Mouse (Mus musculus) intestine, embryonic 16.5 days (tissue): ENCODE data around the gene Rras2. TPM values are rescaled to one million over a fixed set of nuclear protein-coding genes. Genes with fewer than 3 reads are reported as not detected.

Source experiments
- ATAC-seq: fragments of 200-750 bp; cut with Nextera tagmentation; 2 replicates; pipeline ENCODE4 v1.8.0; 2017; ENCODE audit warnings: moderate TSS enrichment, moderate library complexity
- H3K27ac ChIP-seq: fragments of 300-500 bp; sonication (generic); 2 replicates; pipeline ENCODE4 v1.5.1; 2014; ENCODE audit warnings: mild to moderate bottlenecking, low read length
- H3K27me3 ChIP-seq: fragments of 300-500 bp; sonication (generic); replicated peaks from 2 replicates; pipeline ENCODE4 v1.6.1; 2014; ENCODE audit warnings: low read length, control low read depth, mixed read lengths; ENCODE audit not compliant: control insufficient read depth, insufficient read depth
- H3K36me3 ChIP-seq: fragments of 300-500 bp; sonication (generic); 2 replicates; pipeline ENCODE4 v1.6.1; 2014; ENCODE audit warnings: low read length, control low read depth; ENCODE audit not compliant: control insufficient read depth, insufficient read depth
- H3K4me1 ChIP-seq: fragments of 300-500 bp; sonication (generic); 2 replicates; pipeline ENCODE4 v1.6.1; 2014; ENCODE audit warnings: low read length, control low read depth, mixed read lengths; ENCODE audit not compliant: control insufficient read depth, insufficient read depth
- H3K4me2 ChIP-seq: fragments of 300-500 bp; sonication (generic); 2 replicates; pipeline ENCODE4 v1.6.1; 2014; ENCODE audit warnings: low read depth, low read length, control low read depth
- H3K4me3 ChIP-seq: fragments of 300-500 bp; sonication (generic); 2 replicates; pipeline ENCODE4 v1.5.1; 2014; ENCODE audit warnings: mild to moderate bottlenecking, low read length
- H3K9ac ChIP-seq: fragments of 300-500 bp; sonication (generic); 2 replicates; pipeline ENCODE4 v1.6.1; 2014; ENCODE audit warnings: low read depth, low read length
- H3K9me3 ChIP-seq: fragments of 300-500 bp; sonication (generic); 2 replicates; pipeline ENCODE4 v1.6.1; 2016; ENCODE audit warnings: low read length, control low read depth; ENCODE audit not compliant: control insufficient read depth
- WGBS: fragments of 180-500 bp; shearing (Covaris S2); extraction: QIAGEN DNeasy Blood & Tissue Kit; methylation state at CpG from one replicate; pipeline ENCODE4 v1.1.7; 2014; 5-methylcytosine and 5-hydroxymethylcytosine counted together
- polyA plus RNA-seq: library from polyadenylated mRNA; unstranded; fragments of >200 nt; fragmentation: Nextera tagmentation; extraction: Ambion mirVana; gene quantifications from 2 replicates; pipeline ENCODE4 v1.2.1, GENCODE M21; 2015

Rras2 gene
- polyA plus RNA-seq, 1 experiment from 2014 or later, result 20.6 TPM

- no peaks in the 10 kb centered on the region for H3K36me3 ChIP-seq
- no peak for ATAC-seq
Observed at GRCm38 (mm10) chr7:114083088-114083487, 34.5 kb downstream of the Rras2 start.

GRCm38 (mm10) chr7:114081633-114082420 lies 35.8 kb downstream of the Rras2 start:
- no peak for ATAC-seq
- Histone ChIP-seq H3K27ac (no peak overlapping the region), H3K4me1 (peaks cover 10% of the 10 kb centered on the region), H3K36me3 (no peaks in the 10 kb centered on the region), H3K27me3 (no peaks in the 10 kb centered on the region), H3K4me2 (no peak overlapping the region), H3K9me3 (no peaks in the 10 kb centered on the region), H3K4me3 (no peak overlapping the region), H3K9ac (no peak overlapping the region)
- 76% methylated on average over 21 of the region's 21 CpGs for WGBS

More at GRCm38 (mm10) chr7:114083088-114083487, 34.5 kb downstream of the Rras2 start:
- peaks cover 21% of the 10 kb centered on the region for H3K4me1 ChIP-seq
- WGBS, result 87% methylated on average over 2 of the region's 2 CpGs
- no peaks in the 10 kb centered on the region for H3K27me3 ChIP-seq
- no peak overlapping the region for H3K4me3 ChIP-seq
- H3K27ac ChIP-seq, result no peak overlapping the region
- no peak overlapping the region for H3K9ac ChIP-seq
- H3K4me2 ChIP-seq, result no peak overlapping the region
- H3K9me3 ChIP-seq, result no peaks in the 10 kb centered on the region

- no peaks in the 10 kb centered on the region for H3K27me3 ChIP-seq
- no peak overlapping the region for H3K27ac ChIP-seq
- H3K9me3 ChIP-seq, result no peaks in the 10 kb centered on the region
- no peak overlapping the region for H3K4me3 ChIP-seq
- 90% methylated on average over 5 of the region's 5 CpGs for WGBS
- no peaks in the 10 kb centered on the region for H3K36me3 ChIP-seq
- H3K4me2 ChIP-seq, result no peak overlapping the region
- H3K4me1 ChIP-seq, result no peaks in the 10 kb centered on the region
- ATAC-seq, result no peak
- no peak overlapping the region for H3K9ac ChIP-seq
Observed at GRCm38 (mm10) chr7:114080250-114080649, 37.3 kb downstream of the Rras2 start.

GRCm38 (mm10) chr7:114079343-114079742 lies 38.2 kb downstream of the Rras2 start:
- H3K4me2 ChIP-seq, result no peak overlapping the region
- 92% methylated on average over 4 of the region's 4 CpGs for WGBS

GRCm38 (mm10) chr7:114074595-114074994 lies 43.0 kb downstream of the Rras2 start:
- ATAC-seq, result peak; percentile 77
- H3K9me3 ChIP-seq, result no peaks in the 10 kb centered on the region
- peak overlapping the region; percentile 81 for H3K27ac ChIP-seq
- H3K4me1 ChIP-seq, result peaks cover 27% of the 10 kb centered on the region
- H3K4me3 ChIP-seq, result no peak overlapping the region
- H3K36me3 ChIP-seq, result no peaks in the 10 kb centered on the region
- 68% methylated on average over 2 of the region's 2 CpGs for WGBS
- no peak overlapping the region for H3K4me2 ChIP-seq
- H3K27me3 ChIP-seq, result no peaks in the 10 kb centered on the region
- no peak overlapping the region for H3K9ac ChIP-seq

More at GRCm38 (mm10) chr7:114079343-114079742, 38.2 kb downstream of the Rras2 start:
- no peaks in the 10 kb centered on the region for H3K36me3 ChIP-seq
- no peak for ATAC-seq
- no peak overlapping the region for H3K4me3 ChIP-seq
- H3K27me3 ChIP-seq, result no peaks in the 10 kb centered on the region
- H3K27ac ChIP-seq, result no peak overlapping the region
- H3K9ac ChIP-seq, result no peak overlapping the region
- no peaks in the 10 kb centered on the region for H3K4me1 ChIP-seq
- H3K9me3 ChIP-seq, result no peaks in the 10 kb centered on the region

- no peak overlapping the region for H3K9ac ChIP-seq
- no peak overlapping the region for H3K4me3 ChIP-seq
- 74% methylated on average over 7 of the region's 7 CpGs for WGBS
- no peak overlapping the region for H3K4me2 ChIP-seq
- peak; percentile 60 for ATAC-seq
- H3K4me1 ChIP-seq, result peaks cover 27% of the 10 kb centered on the region
- H3K27ac ChIP-seq, result peak overlapping the region; percentile 81
- H3K9me3 ChIP-seq, result no peaks in the 10 kb centered on the region
- H3K36me3 ChIP-seq, result no peaks in the 10 kb centered on the region
- no peaks in the 10 kb centered on the region for H3K27me3 ChIP-seq
Observed at GRCm38 (mm10) chr7:114074133-114074532, 43.4 kb downstream of the Rras2 start.

GRCm38 (mm10) chr7:114071851-114072616 lies 45.5 kb downstream of the Rras2 start:
- ATAC-seq, result peak; percentile 43
- 19% methylated on average over 13 of the region's 13 CpGs for WGBS
- Histone ChIP-seq H3K36me3 (no peaks in the 10 kb centered on the region), H3K4me3 (no peak overlapping the region), H3K4me2 (peak overlapping the region; percentile 10; the same call in 1 of the 2 replicates), H3K9me3 (no peaks in the 10 kb centered on the region), H3K27me3 (no peaks in the 10 kb centered on the region), H3K4me1 (peaks cover 27% of the 10 kb centered on the region), H3K27ac (peak overlapping the region; percentile 73), H3K9ac (peak overlapping the region; percentile 15; the same call in 1 of the 2 replicates)

- ATAC-seq, result no peak
- Histone ChIP-seq H3K4me1 (peaks cover 30% of the 10 kb centered on the region), H3K4me3 (no peak overlapping the region), H3K9ac (peak overlapping the region; percentile 19), H3K27me3 (no peaks in the 10 kb centered on the region), H3K4me2 (no peak overlapping the region), H3K27ac (no peak overlapping the region), H3K9me3 (no peaks in the 10 kb centered on the region), H3K36me3 (no peaks in the 10 kb centered on the region)
- WGBS, result 72% methylated on average over 5 of the region's 5 CpGs
Observed at GRCm38 (mm10) chr7:114071395-114071794, 46.2 kb downstream of the Rras2 start.

GRCm38 (mm10) chr7:114070458-114070840 lies 47.1 kb downstream of the Rras2 start:
- H3K4me3 ChIP-seq, result no peak overlapping the region
- peaks cover 40% of the 10 kb centered on the region for H3K4me1 ChIP-seq
- 75% methylated on average over 3 of the region's 3 CpGs for WGBS
- ATAC-seq, result no peak
- no peaks in the 10 kb centered on the region for H3K27me3 ChIP-seq
- no peaks in the 10 kb centered on the region for H3K9me3 ChIP-seq
- no peak overlapping the region for H3K4me2 ChIP-seq
- no peaks in the 10 kb centered on the region for H3K36me3 ChIP-seq
- no peak overlapping the region for H3K27ac ChIP-seq
- no peak overlapping the region for H3K9ac ChIP-seq
